Mouse (Mus musculus): ENCODE measurements around the gene Mrps5.
"Not testable (repeated sequence)": the region's sequence is repeated elsewhere in the genome, so short reads cannot be mapped to it uniquely, and the experiment has no call there.

The Mrps5 gene

GRCm38 (mm10) chr2:127586694-127587513, at the start of gene Mrps5, which contains the start of gene Zfp661:
Gene Mrps5, plus strand, starts transcription at chr2:127587222.
Gene Zfp661, minus strand, starts transcription at chr2:127587094.
- peak; percentile 62 to 80 for DNase-seq (ENCODE audit: low spot score in 2 of 2)

- DNase-seq (ENCODE audit: low spot score in 2 of 2) = no peak
These were observed 49.5 kb upstream of the Mrps5 start for GRCm38 (mm10) chr2:127537548-127537947.

GRCm38 (mm10) chr2:127539494-127539893, 47.5 kb upstream of the Mrps5 start:
- no peak for DNase-seq (ENCODE audit: low spot score in 2 of 2)

- DNase-seq (ENCODE audit: low spot score in 2 of 2) = no peak
These were observed 45.8 kb upstream of the Mrps5 start, which contains the start of gene Prom2 for GRCm38 (mm10) chr2:127541185-127541584. Gene Prom2, minus strand, starts transcription at chr2:127541467.

GRCm38 (mm10) chr2:127541697-127542096, 45.3 kb upstream of the Mrps5 start:
- no peak for DNase-seq (ENCODE audit: low spot score in 2 of 2)

GRCm38 (mm10) chr2:127548342-127549074, 38.5 kb upstream of the Mrps5 start:
- DNase-seq (ENCODE audit: low spot score in 2 of 2) = no peak

GRCm38 (mm10) chr2:127549711-127550110, 37.3 kb upstream of the Mrps5 start:
- DNase-seq (ENCODE audit: low spot score in 2 of 2) = no peak

GRCm38 (mm10) chr2:127550446-127550845, 36.6 kb upstream of the Mrps5 start:
- DNase-seq (ENCODE audit: low spot score in 2 of 2) = no peak

GRCm38 (mm10) chr2:127551078-127551477, 35.9 kb upstream of the Mrps5 start:
- DNase-seq (ENCODE audit: low spot score in 2 of 2) = peak; percentile 31 to 38

- DNase-seq (ENCODE audit: low spot score in 2 of 2) = peak; percentile 90 to 96
These were observed 27.7 kb upstream of the Mrps5 start for GRCm38 (mm10) chr2:127559070-127559966.

- no peak for DNase-seq (ENCODE audit: low spot score in 2 of 2)
These were observed 13.7 kb upstream of the Mrps5 start for GRCm38 (mm10) chr2:127573322-127573721.

- DNase-seq (ENCODE audit: low spot score in 2 of 2) = peak; percentile 91 to 93
These were observed 2.6 kb upstream of the Mrps5 start for GRCm38 (mm10) chr2:127584436-127584858.

GRCm38 (mm10) chr2:127587514-127587844, 457 bp downstream of the Mrps5 start:
- no peak for DNase-seq (ENCODE audit: low spot score in 2 of 2)

GRCm38 (mm10) chr2:127588897-127589296, 1.9 kb downstream of the Mrps5 start:
- DNase-seq (ENCODE audit: low spot score in 2 of 2) = no peak

GRCm38 (mm10) chr2:127590204-127590603, 3.2 kb downstream of the Mrps5 start:
- no peak for DNase-seq (ENCODE audit: low spot score in 2 of 2)

GRCm38 (mm10) chr2:127590840-127591239, 3.8 kb downstream of the Mrps5 start:
- no peak for DNase-seq (ENCODE audit: low spot score in 2 of 2)

GRCm38 (mm10) chr2:127603383-127603782, 16.4 kb downstream of the Mrps5 start:
- DNase-seq (ENCODE audit: low spot score in 2 of 2) = not testable (repeated sequence)

GRCm38 (mm10) chr2:127605203-127605602, 18.2 kb downstream of the Mrps5 start:
- no peak for DNase-seq (ENCODE audit: low spot score in 2 of 2)

GRCm38 (mm10) chr2:127608234-127608633, 21.2 kb downstream of the Mrps5 start:
- no peak for DNase-seq (ENCODE audit: low spot score in 2 of 2)

GRCm38 (mm10) chr2:127608986-127609385, 22.0 kb downstream of the Mrps5 start:
- no peak for DNase-seq (ENCODE audit: low spot score in 2 of 2)

GRCm38 (mm10) chr2:127611386-127611785, 24.4 kb downstream of the Mrps5 start:
- no peak for DNase-seq (ENCODE audit: low spot score in 2 of 2)

- DNase-seq (ENCODE audit: low spot score in 2 of 2) = no peak
These were observed 25.3 kb downstream of the Mrps5 start for GRCm38 (mm10) chr2:127612288-127612687.
